Mouse (Mus musculus) embryonic facial prominence, embryonic 15.5 days (tissue): ENCODE data around the gene Rfpl4. TPM values are rescaled to one million over a fixed set of nuclear protein-coding genes. Genes with fewer than 3 reads are reported as not detected.
"Not testable (repeated sequence)": the region's sequence is repeated elsewhere in the genome, so short reads cannot be mapped to it uniquely, and the experiment has no call there.

ENCODE experiments used
- ATAC-seq: fragments of 200-750 bp; cut with Nextera tagmentation; 2 replicates; pipeline ENCODE4 v1.8.0; 2017; ENCODE audit warnings: low read depth, moderate TSS enrichment; ENCODE audit not compliant: insufficient number of reproducible peaks, low FRiP score, low TSS enrichment
- H3K27ac ChIP-seq: fragments of 300-500 bp; sonication (generic); replicated peaks from 2 replicates; pipeline ENCODE4 v1.5.1; 2015; ENCODE audit warnings: mild to moderate bottlenecking, inconsistent platforms
- H3K27me3 ChIP-seq: fragments of 300-500 bp; sonication (generic); 2 replicates; pipeline ENCODE4 v1.6.1; 2015; ENCODE audit warnings: inconsistent platforms
- H3K36me3 ChIP-seq: fragments of 300-500 bp; sonication (generic); 2 replicates; pipeline ENCODE4 v1.6.1; 2015; ENCODE audit warnings: mild to moderate bottlenecking, inconsistent platforms
- H3K4me1 ChIP-seq: fragments of 300-500 bp; sonication (generic); 2 replicates; pipeline ENCODE4 v1.6.1; 2015; ENCODE audit warnings: inconsistent platforms
- H3K4me2 ChIP-seq: fragments of 300-500 bp; sonication (generic); replicated peaks from 2 replicates; pipeline ENCODE4 v1.6.1; 2015; ENCODE audit warnings: mild to moderate bottlenecking, inconsistent platforms
- H3K4me3 ChIP-seq: fragments of 300-500 bp; sonication (generic); replicated peaks from 2 replicates; pipeline ENCODE4 v1.5.1; 2015; ENCODE audit warnings: mild to moderate bottlenecking, inconsistent platforms
- H3K9ac ChIP-seq: fragments of 300-500 bp; sonication (generic); 2 replicates; pipeline ENCODE4 v1.6.1; 2015; ENCODE audit warnings: inconsistent platforms
- H3K9me3 ChIP-seq: fragments of 300-500 bp; sonication (generic); replicated peaks from 2 replicates; pipeline ENCODE4 v1.6.1; 2016; ENCODE audit warnings: inconsistent platforms
- WGBS: fragments of 180-500 bp; shearing (Covaris S2); methylation state at CpG from one replicate; pipeline ENCODE4 v1.1.7; 2015; 5-methylcytosine and 5-hydroxymethylcytosine counted together
- polyA plus RNA-seq: library from polyadenylated mRNA; unstranded; fragments of >200 nt; fragmentation: Nextera tagmentation; extraction: Ambion mirVana; gene quantifications from 2 replicates; pipeline ENCODE4 v1.2.1, GENCODE M21; 2015

The Rfpl4 gene
- polyA plus RNA-seq = not detected in 2 replicates

- 85% methylated on average over 3 of the region's 3 CpGs for WGBS
Measured at GRCm38 (mm10) chr7:5116850-5117249, at the start of gene Rfpl4. TSS of gene Rfpl4 (minus strand) at chr7:5116950.

GRCm38 (mm10) chr7:5149570-5149969 is 32.8 kb upstream of the Rfpl4 start, which contains the start of gene Vmn1r55:
TSS of gene Vmn1r55 (minus strand) at chr7:5149670.
- not testable (repeated sequence) for H3K4me3 ChIP-seq, H3K27me3 ChIP-seq, ATAC-seq, H3K4me2 ChIP-seq, H3K9ac ChIP-seq, H3K9me3 ChIP-seq, H3K4me1 ChIP-seq, H3K27ac ChIP-seq, H3K36me3 ChIP-seq

More at GRCm38 (mm10) chr7:5116850-5117249, at the start of gene Rfpl4:
- Histone ChIP-seq H3K4me1 (peaks cover 10% of the 10 kb centered on the region; the same call in 1 of the 2 replicates), H3K4me3 (no peak within 1 kb of the TSS), H3K9ac (no peak within 1 kb of the TSS), H3K27me3 (no peaks in the 10 kb centered on the region), H3K9me3 (no peaks in the 10 kb centered on the region), H3K27ac (no peak within 1 kb of the TSS), H3K4me2 (no peak within 1 kb of the TSS), H3K36me3 (no peaks in the 10 kb centered on the region)
- no peak for ATAC-seq

- H3K4me1 ChIP-seq = 0 out of 2 replicates have a peak, but pooled peaks cover 7% of the 10 kb centered on the region
- peak; percentile 63; the same call in 1 of the 2 replicates for ATAC-seq
- H3K9me3 ChIP-seq = no peaks in the 10 kb centered on the region
- H3K36me3 ChIP-seq = no peaks in the 10 kb centered on the region
- H3K27ac ChIP-seq = no peak within 1 kb of the TSS
- WGBS = 18% methylated on average over 42 of the region's 42 CpGs
- peak within 1 kb of the TSS; percentile 40 for H3K4me3 ChIP-seq
- H3K9ac ChIP-seq = no peak within 1 kb of the TSS
- H3K4me2 ChIP-seq = peak within 1 kb of the TSS; percentile 60
- no peaks in the 10 kb centered on the region for H3K27me3 ChIP-seq
Measured at GRCm38 (mm10) chr7:5125549-5126406, 9.0 kb upstream of the Rfpl4 start, which contains the start of gene Rasl2-9. TSS of gene Rasl2-9 (minus strand) at chr7:5125950.

GRCm38 (mm10) chr7:5125078-5125477 is 8.3 kb upstream of the Rfpl4 start:
- no peaks in the 10 kb centered on the region for H3K36me3 ChIP-seq

GRCm38 (mm10) chr7:5112701-5113100 is 4.0 kb downstream of the Rfpl4 start:
- Histone ChIP-seq H3K4me1 (peaks cover 10% of the 10 kb centered on the region; the same call in 1 of the 2 replicates), H3K4me2 (no peak overlapping the region), H3K9me3 (no peaks in the 10 kb centered on the region), H3K36me3 (no peaks in the 10 kb centered on the region), H3K4me3 (no peak overlapping the region), H3K9ac (no peak overlapping the region), H3K27ac (peak overlapping the region; percentile 55; the same call in 1 of the 2 replicates), H3K27me3 (no peaks in the 10 kb centered on the region)
- peak; percentile 15; the same call in 1 of the 2 replicates for ATAC-seq
- WGBS = 16% methylated on average over 3 of the region's 3 CpGs

More at GRCm38 (mm10) chr7:5125078-5125477, 8.3 kb upstream of the Rfpl4 start:
- H3K4me3 ChIP-seq = no peak overlapping the region
- no peaks in the 10 kb centered on the region for H3K9me3 ChIP-seq
- H3K4me2 ChIP-seq = no peak overlapping the region; the same call in 1 of the 2 replicates
- H3K4me1 ChIP-seq = 0 out of 2 replicates have a peak, but pooled peaks cover 7% of the 10 kb centered on the region
- H3K9ac ChIP-seq = no peak overlapping the region
- H3K27ac ChIP-seq = no peak overlapping the region
- ATAC-seq = no peak
- 90% methylated on average over 8 of the region's 8 CpGs for WGBS
- H3K27me3 ChIP-seq = no peaks in the 10 kb centered on the region

- Histone ChIP-seq H3K9me3 (no peaks in the 10 kb centered on the region), H3K27ac (no peak overlapping the region), H3K27me3 (no peaks in the 10 kb centered on the region), H3K4me3 (no peak overlapping the region), H3K4me2 (no peak overlapping the region), H3K4me1 (peaks cover 10% of the 10 kb centered on the region; the same call in 1 of the 2 replicates), H3K36me3 (no peaks in the 10 kb centered on the region), H3K9ac (no peak overlapping the region)
- ATAC-seq = no peak
- WGBS = 78% methylated on average over 8 of the region's 8 CpGs
Measured at GRCm38 (mm10) chr7:5109301-5109700, 7.4 kb downstream of the Rfpl4 start.

- no peak overlapping the region for H3K27ac ChIP-seq
- no peak overlapping the region for H3K4me3 ChIP-seq
- H3K9ac ChIP-seq = no peak overlapping the region
- H3K4me2 ChIP-seq = no peak overlapping the region
- H3K27me3 ChIP-seq = no peaks in the 10 kb centered on the region
- peaks cover 9% of the 10 kb centered on the region; the same call in 1 of the 2 replicates for H3K4me1 ChIP-seq
- WGBS = 86% methylated on average over 4 of the region's 4 CpGs
- H3K9me3 ChIP-seq = no peaks in the 10 kb centered on the region
- no peak for ATAC-seq
- H3K36me3 ChIP-seq = no peaks in the 10 kb centered on the region
Measured at GRCm38 (mm10) chr7:5108272-5108671, 8.5 kb downstream of the Rfpl4 start.

GRCm38 (mm10) chr7:5102564-5102963 is 14.2 kb downstream of the Rfpl4 start:
- no peak for ATAC-seq
- no peak overlapping the region for H3K27ac ChIP-seq
- WGBS = 87% methylated on average over 2 of the region's 2 CpGs
- H3K4me3 ChIP-seq = no peak overlapping the region
- H3K4me2 ChIP-seq = no peak overlapping the region
- peaks cover 17% of the 10 kb centered on the region for H3K36me3 ChIP-seq
- no peaks in the 10 kb centered on the region for H3K9me3 ChIP-seq
- H3K4me1 ChIP-seq = no peaks in the 10 kb centered on the region
- no peaks in the 10 kb centered on the region for H3K27me3 ChIP-seq
- H3K9ac ChIP-seq = no peak overlapping the region

GRCm38 (mm10) chr7:5101066-5101663 is 15.6 kb downstream of the Rfpl4 start:
- H3K9ac ChIP-seq = no peak overlapping the region
- WGBS = 87% methylated on average over 10 of the region's 10 CpGs
- no peak overlapping the region for H3K4me2 ChIP-seq
- H3K4me1 ChIP-seq = no peaks in the 10 kb centered on the region
- H3K36me3 ChIP-seq = peaks cover 30% of the 10 kb centered on the region
- no peak overlapping the region for H3K27ac ChIP-seq
- no peaks in the 10 kb centered on the region for H3K9me3 ChIP-seq
- H3K27me3 ChIP-seq = no peaks in the 10 kb centered on the region
- ATAC-seq = no peak
- H3K4me3 ChIP-seq = no peak overlapping the region

- H3K4me1 ChIP-seq = no peaks in the 10 kb centered on the region
- no peak overlapping the region for H3K9ac ChIP-seq
- WGBS = 72% methylated on average over 3 of the region's 3 CpGs
- no peak overlapping the region for H3K4me2 ChIP-seq
- H3K4me3 ChIP-seq = no peak overlapping the region
- H3K27me3 ChIP-seq = no peaks in the 10 kb centered on the region
- no peak for ATAC-seq
- peaks cover 43% of the 10 kb centered on the region for H3K36me3 ChIP-seq
- no peak overlapping the region for H3K27ac ChIP-seq
- H3K9me3 ChIP-seq = no peaks in the 10 kb centered on the region
Measured at GRCm38 (mm10) chr7:5099796-5100195, 17.0 kb downstream of the Rfpl4 start.

- 85% methylated on average over 5 of the region's 5 CpGs for WGBS
- no peak overlapping the region for H3K9ac ChIP-seq
- H3K4me2 ChIP-seq = no peak overlapping the region
- no peak overlapping the region for H3K27ac ChIP-seq
- ATAC-seq = no peak
- no peaks in the 10 kb centered on the region for H3K27me3 ChIP-seq
- no peaks in the 10 kb centered on the region for H3K4me1 ChIP-seq
- H3K9me3 ChIP-seq = no peaks in the 10 kb centered on the region
- H3K36me3 ChIP-seq = peaks cover 54% of the 10 kb centered on the region
- no peak overlapping the region for H3K4me3 ChIP-seq
Measured at GRCm38 (mm10) chr7:5098769-5099168, 18.0 kb downstream of the Rfpl4 start.
